Mouse (Mus musculus): ENCODE measurements at regions not wholly inside any gene's neighbourhood (a gene's known extent, or its start where the extent isn't known, plus 50 kb on each side); places are given as distances from the start of the nearest gene placed in this dataset.

DNA sequence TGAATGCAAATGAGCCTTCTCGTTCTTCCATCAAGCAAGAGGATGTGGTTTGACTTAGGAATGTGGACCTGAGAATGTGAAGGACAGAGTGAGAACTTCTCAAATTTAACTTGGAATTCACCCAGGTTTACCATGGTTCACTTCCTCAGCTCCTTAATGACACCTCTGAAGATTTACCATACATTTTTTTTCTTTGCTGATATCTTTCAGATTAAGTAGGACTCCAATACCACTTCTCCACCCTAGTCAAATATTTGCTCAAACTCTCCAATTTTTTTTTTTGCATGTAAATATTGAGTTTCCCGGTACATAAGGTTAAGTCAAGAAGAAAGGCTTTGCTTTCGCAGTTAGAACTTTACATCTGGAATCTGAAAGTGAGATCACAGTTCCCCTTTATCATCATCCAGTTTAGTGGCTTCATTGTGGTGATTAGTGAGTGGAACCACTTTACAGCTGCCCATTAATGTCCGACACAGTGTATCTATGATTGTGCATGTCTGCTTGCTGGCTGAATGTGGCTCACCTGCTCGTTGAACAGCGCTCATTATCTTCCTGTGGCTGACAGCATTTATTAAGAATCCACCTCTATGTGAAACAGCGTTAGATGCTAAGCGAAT lies 446.0 kb upstream of the Adam34 start:
- DNase-seq (ENCODE audit: low spot score in 2 of 2): no peak

- DNase-seq (ENCODE audit: low spot score in 2 of 2): no peak
Measured at GRCm38 (mm10) chr8:44165115-44165514, 455.3 kb upstream of the Adam34 start.

- no peak for DNase-seq (ENCODE audit: low spot score in 2 of 2)
Measured at GRCm38 (mm10) chr8:44177016-44177415, 467.2 kb upstream of the Adam34 start.

DNA sequence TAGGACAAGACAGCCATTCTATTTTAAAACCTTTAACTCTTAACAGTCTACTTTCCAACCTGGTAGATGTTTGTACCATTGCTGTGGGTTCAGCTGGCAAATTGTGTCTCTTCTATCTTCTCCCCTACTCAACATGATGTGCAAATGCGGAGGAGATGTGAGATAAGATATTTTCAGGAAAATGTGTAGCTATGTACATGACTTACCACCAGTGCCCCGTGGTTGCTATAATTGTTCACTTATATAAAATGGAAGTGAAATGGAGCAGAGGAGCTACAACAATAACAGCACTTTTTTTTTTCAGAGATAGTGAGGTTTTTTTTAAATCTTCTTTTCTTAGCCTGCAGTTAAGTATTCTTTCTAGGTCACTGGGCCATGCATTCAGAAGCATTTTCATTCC lies 492.4 kb upstream of the Adam34 start:
- DNase-seq (ENCODE audit: low spot score in 2 of 2): no peak

DNA sequence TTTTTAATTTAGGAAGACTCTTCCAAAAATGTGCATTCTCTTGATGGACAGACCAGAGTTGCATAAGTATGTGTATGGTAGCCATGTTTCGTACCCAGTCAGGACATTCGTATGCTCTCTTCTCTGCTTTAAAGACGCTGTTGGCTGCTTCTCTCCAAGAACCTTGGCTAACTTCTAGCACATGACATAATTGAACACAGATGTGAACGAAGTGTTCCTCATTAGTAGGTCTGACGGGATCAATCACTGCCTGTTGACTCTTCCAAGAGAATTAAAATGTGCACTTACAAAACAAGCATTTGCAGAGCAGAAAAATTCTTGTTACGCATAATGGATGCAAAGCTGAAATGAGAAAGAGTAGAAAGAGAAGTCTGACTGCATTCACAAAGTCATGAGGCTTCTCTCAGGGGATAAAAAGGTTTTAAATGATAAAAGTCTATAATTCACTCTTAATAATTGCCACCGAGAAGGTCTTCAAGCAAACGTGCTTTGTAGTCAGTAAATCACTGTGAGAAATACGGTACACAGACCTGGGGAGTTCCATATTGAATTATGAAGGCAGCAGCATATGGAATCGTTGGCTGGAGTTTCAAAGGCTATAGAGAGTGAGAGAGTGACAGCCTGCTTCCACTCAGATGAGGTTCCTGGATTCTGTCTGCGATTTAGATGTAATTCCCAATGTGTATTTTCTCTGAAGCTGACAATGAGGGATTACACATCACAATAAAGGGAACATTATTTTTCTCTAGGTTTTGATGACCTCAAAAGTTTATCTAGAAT lies 496.7 kb upstream of the Adam34 start:
- no peak for DNase-seq (ENCODE audit: low spot score in 2 of 2)

DNA sequence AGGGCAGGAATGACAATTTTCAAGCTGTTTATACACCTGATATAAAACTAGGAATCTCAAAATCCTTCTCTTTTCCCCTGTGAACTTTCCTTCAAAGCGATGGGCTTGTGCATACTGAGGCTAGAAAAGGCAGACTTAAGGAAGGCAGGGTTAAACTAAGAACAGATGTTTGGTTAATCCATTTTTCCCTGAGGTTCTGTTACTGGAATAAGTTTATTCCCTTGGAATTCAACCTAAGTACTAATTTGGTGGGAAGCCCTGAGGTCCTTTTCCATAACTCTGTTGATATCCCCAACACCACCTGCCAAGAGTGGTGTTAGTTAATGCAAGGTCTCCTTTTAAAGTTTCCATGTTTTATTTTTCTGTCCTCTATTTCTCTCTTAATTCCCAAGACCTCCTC lies 512.5 kb upstream of the Adam34 start:
- no peak for DNase-seq (ENCODE audit: low spot score in 2 of 2)

DNA sequence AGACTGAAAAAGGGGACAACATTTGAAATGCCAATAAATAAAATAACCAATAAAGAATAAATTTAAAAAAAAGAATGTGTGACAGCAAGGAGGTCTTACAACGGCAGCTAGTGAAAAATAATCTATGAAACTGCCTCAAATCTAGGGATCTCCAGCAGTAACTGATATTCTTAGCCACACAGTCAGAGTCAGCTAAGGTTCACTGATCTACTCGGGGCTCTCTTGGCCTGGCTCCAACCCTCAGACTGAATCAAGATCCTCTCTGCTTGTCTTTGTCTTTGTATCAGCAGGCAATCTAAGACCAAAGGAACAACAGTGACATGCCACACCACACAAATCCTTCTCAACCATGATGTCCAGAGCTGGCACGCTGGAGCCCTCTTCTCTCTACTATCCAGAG lies 542.5 kb upstream of the Adam34 start:
- no peak for DNase-seq (ENCODE audit: low spot score in 2 of 2)

DNA sequence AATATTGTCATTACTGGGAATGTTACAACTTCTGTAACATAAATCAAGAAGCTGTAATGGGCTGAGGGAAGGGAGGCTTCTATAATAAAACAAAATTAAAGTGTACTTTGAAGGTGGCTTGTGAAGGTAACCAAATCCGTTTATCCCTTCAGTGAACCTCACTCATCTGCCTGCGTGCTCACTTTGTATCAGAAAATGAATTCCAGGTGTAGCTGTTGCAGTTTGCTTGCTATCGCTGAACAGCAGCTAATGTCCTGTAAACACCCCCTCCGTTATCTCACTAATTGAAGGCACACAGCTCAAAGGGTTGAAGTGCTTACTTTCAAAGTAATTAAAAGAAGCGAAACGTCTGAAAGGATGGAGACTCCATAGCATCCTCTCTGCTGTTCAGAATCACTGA lies 547.2 kb upstream of the Adam34 start:
- DNase-seq (ENCODE audit: low spot score in 2 of 2): no peak

DNA sequence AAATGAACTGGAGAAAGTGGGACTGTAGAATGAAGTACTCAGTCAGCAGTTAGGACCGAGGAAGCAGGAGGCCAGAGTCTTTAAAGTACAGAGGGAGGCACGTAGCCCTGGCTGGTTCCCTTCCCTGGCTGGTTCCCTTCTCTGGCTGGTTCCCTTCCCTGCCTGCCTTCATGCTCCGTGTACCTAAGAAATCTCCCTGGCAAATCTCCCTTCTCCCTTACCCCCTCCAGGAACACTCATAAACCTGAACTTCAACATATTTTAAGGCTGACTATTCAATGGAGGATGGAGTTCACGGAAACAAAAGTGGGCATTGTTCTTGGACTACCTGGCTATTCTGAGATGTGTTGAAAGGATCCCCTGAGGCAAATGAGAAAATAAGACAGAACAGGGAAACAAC lies 551.2 kb upstream of the Adam34 start:
- no peak for DNase-seq (ENCODE audit: low spot score in 2 of 2)

DNA sequence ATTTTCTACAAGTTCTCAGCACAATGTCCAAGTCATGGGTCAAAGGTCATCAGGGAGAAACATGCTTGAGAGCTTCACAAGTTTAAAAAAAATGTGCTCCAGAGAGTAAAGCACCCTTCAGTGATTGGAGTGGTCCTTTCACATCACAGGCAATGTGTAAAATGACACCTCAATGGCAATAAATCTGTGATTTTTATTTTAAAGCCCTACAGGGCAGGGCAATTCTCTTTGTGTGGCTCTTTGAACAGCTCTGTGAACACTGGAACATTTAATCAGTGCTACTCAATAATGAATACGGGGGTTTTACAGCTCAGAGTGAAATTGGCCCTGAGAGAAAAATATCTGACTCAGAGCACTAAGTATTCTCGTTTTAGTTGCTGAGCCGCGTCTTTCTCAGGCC lies 563.5 kb upstream of the Adam34 start:
- no peak for DNase-seq (ENCODE audit: low spot score in 2 of 2)

GRCm38 (mm10) chr8:44318216-44318615 lies 608.4 kb upstream of the Adam34 start:
- no peak for DNase-seq (ENCODE audit: low spot score in 2 of 2)

GRCm38 (mm10) chr8:44334323-44334993 lies 600.8 kb upstream of the Fat1 start:
- DNase-seq (ENCODE audit: low spot score in 2 of 2): no peak

GRCm38 (mm10) chr8:44343401-44343800 lies 591.8 kb upstream of the Fat1 start:
- no peak for DNase-seq (ENCODE audit: low spot score in 2 of 2)

- no peak for DNase-seq (ENCODE audit: low spot score in 2 of 2)
Measured at GRCm38 (mm10) chr8:44343924-44344323, 591.3 kb upstream of the Fat1 start.

DNA sequence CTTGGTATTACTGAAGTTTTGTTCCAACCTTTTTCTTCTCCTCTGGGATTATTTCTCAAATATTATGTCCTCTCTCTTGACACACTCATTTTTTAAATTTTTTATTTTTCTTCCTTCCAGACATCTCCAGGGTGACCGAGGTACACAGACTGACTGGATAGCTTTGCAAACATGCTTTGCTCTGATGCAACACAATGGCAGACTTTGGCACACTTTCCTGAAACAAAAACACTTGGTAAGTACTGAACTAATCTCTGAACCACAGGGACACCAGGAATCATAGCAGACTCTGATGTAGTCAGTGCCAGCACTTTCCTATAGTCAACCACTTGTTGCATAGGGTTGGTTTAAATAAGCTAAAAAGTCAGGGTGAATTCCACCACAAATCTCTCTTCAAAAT lies 587.8 kb upstream of the Fat1 start:
- DNase-seq (ENCODE audit: low spot score in 2 of 2): no peak

DNA sequence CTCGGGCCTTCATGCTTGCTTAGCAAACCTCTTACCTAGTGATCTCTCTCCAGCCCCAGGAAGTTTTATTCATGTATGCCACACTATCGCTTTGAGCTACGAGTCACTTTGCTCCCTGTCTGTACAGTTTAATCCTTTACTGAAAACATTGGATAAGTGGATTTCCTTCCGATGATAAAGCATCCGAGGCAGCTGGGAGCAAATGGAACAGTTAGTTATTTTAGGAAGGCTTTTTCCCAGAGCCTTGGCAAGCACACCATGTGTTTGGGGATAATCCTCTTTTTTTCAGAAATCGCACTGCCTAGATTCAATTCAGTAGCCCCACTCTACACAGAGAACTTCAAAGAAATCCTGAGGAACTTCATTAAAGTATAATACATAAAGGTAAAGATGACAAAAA lies 561.3 kb upstream of the Fat1 start:
- DNase-seq (ENCODE audit: low spot score in 2 of 2): peak in 1 of 2 experiments; percentile 7

GRCm38 (mm10) chr8:44377731-44378130 lies 557.5 kb upstream of the Fat1 start:
- no peak for DNase-seq (ENCODE audit: low spot score in 2 of 2)

DNA sequence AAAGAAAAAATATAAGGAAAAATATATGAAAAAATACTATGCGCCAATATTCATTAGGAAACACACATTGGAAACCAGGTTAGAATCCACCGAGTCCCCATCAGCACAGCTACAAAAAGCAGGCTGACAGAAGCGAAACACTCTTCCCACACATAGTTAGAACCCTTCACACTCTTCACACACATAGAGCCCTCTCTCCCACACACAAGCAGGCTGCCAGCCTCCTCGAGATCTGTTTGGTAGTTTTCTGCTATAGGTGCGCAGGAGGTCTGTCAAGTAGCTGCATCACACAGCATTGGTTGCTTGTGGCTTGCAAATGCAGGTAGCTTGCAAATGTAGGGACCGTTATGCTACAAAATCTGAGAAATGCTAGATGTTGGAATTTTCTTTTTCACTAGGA lies 526.8 kb upstream of the Fat1 start:
- DNase-seq (ENCODE audit: low spot score in 2 of 2): no peak

- DNase-seq (ENCODE audit: low spot score in 2 of 2): no peak
Measured at GRCm38 (mm10) chr8:44410261-44410660, 525.0 kb upstream of the Fat1 start.

DNA sequence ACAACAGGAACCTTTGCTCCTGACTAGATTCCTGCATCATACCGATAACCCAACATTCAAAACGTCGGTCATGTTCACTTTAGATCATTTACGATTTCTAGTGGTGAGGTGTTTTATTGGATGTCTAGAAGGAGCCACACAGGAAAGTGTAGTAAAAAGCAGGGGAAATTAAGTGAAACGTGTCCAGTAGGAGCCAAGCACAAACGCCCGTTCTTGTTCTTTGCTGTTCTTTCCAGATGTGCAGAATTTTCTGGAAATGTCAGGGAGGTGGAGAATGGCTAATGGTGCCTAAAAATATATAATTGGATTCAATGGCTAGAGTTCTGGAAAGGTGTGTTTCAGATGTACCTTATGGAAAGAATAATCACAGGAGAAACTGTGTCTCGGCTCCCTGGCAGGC lies 517.2 kb upstream of the Fat1 start:
- no peak for DNase-seq (ENCODE audit: low spot score in 2 of 2)

DNA sequence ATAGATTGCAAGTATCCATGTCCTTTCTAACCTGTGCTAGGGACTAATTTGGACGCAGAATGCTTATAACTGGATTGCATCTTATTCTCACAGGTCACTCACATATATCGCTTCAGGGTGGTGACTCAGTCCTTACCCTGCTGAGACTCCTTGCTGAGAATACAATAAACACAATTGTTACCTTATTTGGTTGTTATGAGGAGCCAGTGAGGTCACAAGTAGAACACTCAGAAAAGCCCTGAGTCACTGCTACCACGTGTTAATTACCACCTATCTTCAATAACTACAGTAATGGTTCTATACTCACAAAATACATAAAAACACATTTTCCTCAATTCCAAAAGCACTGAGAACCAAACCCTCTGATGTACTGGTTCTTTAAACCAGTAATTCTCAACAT lies 479.8 kb upstream of the Fat1 start:
- DNase-seq (ENCODE audit: low spot score in 2 of 2): no peak

GRCm38 (mm10) chr8:44456336-44456735 lies 478.9 kb upstream of the Fat1 start:
- no peak for DNase-seq (ENCODE audit: low spot score in 2 of 2)
